ENCODE assay signal across 24 mouse cellular contexts in genomic region chr15:40020097-40020496, GRCm38 (mm10).
DNase-seq lines count a peak whose midpoint lies in the region; ATAC-seq and TF ChIP-seq lines count a peak whose summit lies in the region.
"Had no signal": no experiment of that assay in that cellular context is flagged by ENCODE, and none has a peak within 500 bp of the region (broad histone marks: within the 10 kb centered on the region; RNA-seq: fewer than 3 reads in every experiment).

No protein-coding gene starts in this region.

- TF ChIP-seq POLR2A in embryonic fibroblast, embryonic 13.5 days (IDR thresholded peaks at IDR 0.05; ENCODE audit: low read depth, low read length) = no peak

- H3K4me1 ChIP-seq in embryonic fibroblast, embryonic 13.5 days (ENCODE audit: control insufficient read depth, insufficient read depth, low read length) = 0 out of 2 replicates have a peak, but pooled peaks cover 3% of the 10 kb centered on the region
- H3K4me1 ChIP-seq: embryonic facial prominence, embryonic 12.5 days had no signal

- DNase-seq in 416B (ENCODE audit: low read depth) (peak; percentile 53), NIH3T3 (ENCODE audit: low read depth) (peak; percentile 46)
- DNase-seq in left cerebral cortex, postnatal 10 days (ENCODE audit: extremely low spot score in 1 of 2, low spot score in 2 of 2) = no peak
- no peak for DNase-seq in urinary bladder, postnatal 10 days (ENCODE audit: low spot score)
- DNase-seq: adrenal gland, postnatal 25 days; B cell, adult 2 months; cerebellum, adult 11 months; cerebellum, adult 8-10 months; cerebellum, postnatal 14 days; embryo, embryonic 11 days; gastrocnemius, postnatal 14 days; heart, postnatal 10 days; heart, postnatal 4 days had no signal

- no peak overlapping the region for H3K4me3 ChIP-seq in embryonic fibroblast, embryonic 13.5 days (ENCODE audit: insufficient read depth, low read length)
- H3K4me3 ChIP-seq: embryonic facial prominence, embryonic 12.5 days; forebrain, embryonic 10.5 days; forebrain, embryonic 15.5 days; heart, embryonic 10.5 days; hindbrain, embryonic 12.5 days had no signal

- intact Hi-C loops in left cerebral cortex, postnatal 10 days (cut with DNase I) = no loop called here

- no peak for TF ChIP-seq CTCF in embryonic fibroblast, embryonic 13.5 days (IDR thresholded peaks at IDR 0.05; ENCODE audit: borderline replicate concordance, insufficient read depth, low read length)

- H3K27ac ChIP-seq in embryonic fibroblast, embryonic 13.5 days (ENCODE audit: insufficient read depth, low read length) = peak overlapping the region; percentile 18; the same call in 1 of the 2 replicates
- H3K27ac ChIP-seq: embryonic facial prominence, embryonic 12.5 days; forebrain, embryonic 10.5 days; forebrain, embryonic 15.5 days; hindbrain, embryonic 12.5 days had no signal

- peak; percentile 22; the same call in 1 of the 2 replicates for ATAC-seq in megakaryocyte progenitor cell, adult 5-6 weeks (replicated peaks; ENCODE audit: poor library complexity)
- ATAC-seq: CD4-positive, CD25-positive, alpha-beta regulatory T cell, adult 4 months; hindbrain, embryonic 16.5 days; inflammation-experienced regulatory T-cells, adult 6 months; intestine, postnatal 0 days had no signal

Comparison
In these comparisons a context has a peak if more than half of its experiments do, and no peak if none do; other contexts are left out.
1. DNase-seq: peak in 416B (single experiment) and NIH3T3 (single experiment); none in left cerebral cortex, postnatal 10 days (0 of 2) and urinary bladder, postnatal 10 days (single experiment).